Mouse (Mus musculus) C2C12 (cell line): ENCODE measurements around the gene Alg1. TPM values are rescaled to one million over a fixed set of nuclear protein-coding genes. Genes with fewer than 3 reads are reported as not detected.
A peak's percentile ranks its signal among the peaks of the same experiment; 100 is the strongest.

ENCODE experiments used
- H3K27me3 ChIP-seq: one replicate; pipeline ENCODE4 v1.6.1; 2011; ENCODE audit not compliant: control insufficient read depth, insufficient read depth, insufficient read length
- H3K36me3 ChIP-seq: one replicate; pipeline ENCODE4 v1.6.1; 2011; ENCODE audit not compliant: control insufficient read depth, insufficient read depth
- H3K4me3 ChIP-seq: one replicate; pipeline ENCODE4 v1.5.1; 2011; ENCODE audit warnings: mild to moderate bottlenecking, control low read depth; ENCODE audit not compliant: poor library complexity, insufficient read depth, severe bottlenecking
- H3K79me2 ChIP-seq: one replicate; pipeline ENCODE4 v1.6.1; 2011; ENCODE audit not compliant: control insufficient read depth, insufficient read depth
- H3K79me3 ChIP-seq: one replicate; pipeline ENCODE4 v1.6.1; 2011; ENCODE audit warnings: low read depth, control low read depth
- H3ac ChIP-seq: one replicate; pipeline ENCODE3; 2011; ENCODE audit warnings: low read depth; ENCODE audit not compliant: control insufficient read depth, insufficient read length
- CEBPB ChIP-seq: IDR thresholded peaks from one replicate; pipeline ENCODE4 v1.6.1; 2011; ENCODE audit warnings: low read depth, mild to moderate bottlenecking, control low read depth, moderate library complexity
- CTCF ChIP-seq: IDR thresholded peaks from one replicate; pipeline ENCODE4 v1.5.1; 2011; ENCODE audit not compliant: control insufficient read depth, insufficient read depth, insufficient read length
- FOSL1 ChIP-seq: IDR thresholded peaks from one replicate; pipeline ENCODE4 v1.8.0; 2011; ENCODE audit warnings: mild to moderate bottlenecking, low read length; ENCODE audit not compliant: poor library complexity, insufficient read depth, severe bottlenecking
- MAX ChIP-seq: IDR thresholded peaks from one replicate; pipeline ENCODE4 v1.6.1; 2011; ENCODE audit warnings: mild to moderate bottlenecking, control low read depth
- MYOD1 ChIP-seq: IDR thresholded peaks from one replicate; pipeline ENCODE4 v1.6.1; 2011; ENCODE audit warnings: low read depth; ENCODE audit not compliant: control insufficient read depth, insufficient read length
- MYOG ChIP-seq: IDR thresholded peaks from one replicate; pipeline ENCODE4 v1.6.1; 2011; ENCODE audit not compliant: control insufficient read depth, insufficient read length; ENCODE audit errors: extremely low read depth
- USF1 ChIP-seq: IDR thresholded peaks from one replicate; pipeline ENCODE4 v1.6.1; 2011; ENCODE audit warnings: low read depth, mild to moderate bottlenecking, control low read depth, moderate library complexity
- polyA plus RNA-seq: library from polyadenylated mRNA; unstranded; fragments of >200 nt; fragmentation: generic; extraction: Trizol; gene quantifications from one replicate; pipeline ENCODE4 v1.2.1, GENCODE M21; 2012; ENCODE audit warnings: missing spikeins

The Alg1 gene
- polyA plus RNA-seq, 1 experiment, result 37.7 TPM

DNA sequence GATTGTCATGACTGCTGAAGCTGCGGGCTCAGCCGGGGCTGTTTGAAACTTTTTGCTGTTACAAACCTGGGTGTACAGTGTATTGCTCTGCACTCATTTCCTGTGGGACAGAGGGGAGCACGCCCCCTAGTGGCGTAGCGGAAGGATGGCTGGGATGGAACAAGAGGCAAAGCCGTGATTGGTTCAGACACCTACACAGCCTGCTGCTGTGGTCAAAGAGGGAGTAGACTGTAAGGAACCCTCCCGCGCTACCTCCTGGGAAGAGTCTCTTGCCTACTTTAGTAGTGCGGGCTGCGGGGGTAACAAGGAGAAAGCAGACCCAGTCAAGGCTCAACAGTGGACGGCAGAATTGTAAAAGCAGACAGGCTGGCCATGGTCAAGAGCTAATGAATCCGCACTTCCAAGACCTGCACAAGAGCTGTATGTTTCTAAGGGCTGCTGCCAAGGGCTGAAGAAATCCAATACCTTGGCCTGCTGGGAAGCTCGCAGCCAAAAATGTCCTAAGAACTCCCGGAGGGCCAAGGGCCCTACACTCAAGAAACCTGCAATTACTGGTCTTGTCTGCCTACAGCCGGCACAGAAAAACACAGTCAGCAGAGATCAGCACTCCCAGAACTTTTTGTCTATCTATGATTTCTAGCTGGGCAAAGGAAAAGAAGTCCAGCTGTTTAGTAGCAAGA is 21.1 kb downstream of the Alg1 start:
- TF ChIP-seq MAX (no peak), USF1 (no peak), CTCF (peak; percentile 90), MYOD1 (no peak), MYOG (no peak), CEBPB (no peak)
- peaks cover 8% of the 10 kb centered on the region for H3K79me2 ChIP-seq
- peak overlapping the region; percentile 44 for H3K4me3 ChIP-seq
- peaks cover 11% of the 10 kb centered on the region for H3K36me3 ChIP-seq
- no peaks in the 10 kb centered on the region for H3K27me3 ChIP-seq
- H3ac ChIP-seq, result peak overlapping the region; percentile 57
- H3K79me3 ChIP-seq, result no peaks in the 10 kb centered on the region

DNA sequence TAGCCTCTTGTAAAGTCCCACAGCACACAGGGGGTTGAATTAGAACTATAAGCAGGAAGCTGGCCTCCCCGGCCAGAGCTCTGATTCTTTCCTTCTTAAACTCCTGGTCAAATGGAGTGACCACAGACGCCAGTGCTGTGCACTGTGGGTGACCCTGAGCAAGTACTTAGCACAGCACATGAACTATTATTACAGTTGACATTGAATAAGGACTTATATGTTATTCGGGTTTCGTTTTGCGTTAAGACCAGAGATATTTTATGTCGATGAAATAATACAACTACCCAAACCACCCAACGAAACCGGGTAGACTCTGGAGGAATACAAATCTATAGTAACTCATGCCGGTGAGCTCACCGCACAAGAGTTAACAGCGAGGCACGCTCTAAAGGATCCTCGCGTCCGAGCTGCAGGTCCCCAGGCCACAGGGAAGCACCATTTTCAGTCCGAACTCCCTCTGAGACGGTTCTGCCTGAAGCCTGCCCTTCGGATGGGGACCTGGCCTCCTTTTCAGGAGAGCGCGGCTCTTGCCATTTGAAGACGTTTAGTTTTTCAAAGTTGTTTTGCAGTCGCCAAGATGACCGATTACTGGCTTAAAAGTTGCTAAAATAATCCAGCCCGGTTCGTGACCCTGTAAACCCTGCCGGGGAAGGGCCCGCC is 21.8 kb downstream of the Alg1 start:
- peaks cover 8% of the 10 kb centered on the region for H3K79me2 ChIP-seq
- H3K79me3 ChIP-seq, result no peaks in the 10 kb centered on the region
- peaks cover 9% of the 10 kb centered on the region for H3K36me3 ChIP-seq
- peak overlapping the region; percentile 79 for H3ac ChIP-seq
- H3K4me3 ChIP-seq, result peak overlapping the region; percentile 44
- no peak for TF ChIP-seq USF1
- no peak for TF ChIP-seq MYOG
- no peak for TF ChIP-seq MYOD1
- no peak for TF ChIP-seq FOSL1
- TF ChIP-seq CEBPB, result no peak
- TF ChIP-seq MAX, result no peak
- TF ChIP-seq CTCF, result no peak
- no peaks in the 10 kb centered on the region for H3K27me3 ChIP-seq

DNA sequence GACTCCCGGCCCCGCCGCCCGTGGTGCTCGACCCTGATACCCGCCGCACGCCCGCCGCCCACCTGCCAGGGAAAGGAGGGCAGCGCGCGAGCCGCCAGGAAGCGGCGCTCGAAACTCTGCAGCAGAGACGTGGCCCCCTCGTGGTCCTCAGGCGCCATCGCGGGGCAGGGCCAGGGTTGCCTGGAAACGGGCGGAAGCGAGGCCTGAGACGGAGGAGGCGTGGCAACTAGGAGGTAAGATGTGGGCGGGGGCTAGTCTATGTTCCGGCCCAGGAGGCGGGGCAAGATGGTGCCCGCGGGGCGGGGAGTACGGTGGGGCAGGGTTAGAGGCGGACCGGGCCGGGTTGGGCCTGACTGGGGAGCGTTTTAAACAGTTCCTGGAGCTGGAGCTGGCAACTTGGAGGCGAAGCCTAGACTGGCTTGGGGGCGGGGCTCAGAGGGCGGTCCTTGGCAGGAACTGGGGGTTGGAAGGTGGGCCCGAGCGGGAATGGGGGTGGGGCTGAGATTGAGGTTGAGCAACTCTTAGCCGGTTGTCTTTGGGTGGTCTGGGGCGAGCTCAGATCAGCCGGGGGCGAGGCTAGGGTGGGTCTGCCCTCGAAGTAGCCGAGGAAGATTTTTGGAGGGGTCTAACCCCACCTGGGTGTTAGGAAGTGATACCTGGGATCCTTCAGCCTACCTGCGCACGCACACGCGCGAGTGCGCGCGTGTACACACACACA is 22.5 kb downstream of the Alg1 start, which contains the start of gene Eef2kmt:
Eef2kmt (minus strand) TSS at position 205 of the 718 bp plus-strand sequence.
- no peak for TF ChIP-seq MYOG
- TF ChIP-seq CTCF, result peak; percentile 64
- no peak for TF ChIP-seq USF1
- peak; percentile 23 for TF ChIP-seq CEBPB
- TF ChIP-seq MAX, result peak; percentile 45
- TF ChIP-seq MYOD1, result no peak
- no peak for TF ChIP-seq FOSL1
- Histone ChIP-seq H3K27me3 (no peaks in the 10 kb centered on the region), H3K79me2 (peaks cover 8% of the 10 kb centered on the region), H3ac (peak within 1 kb of the TSS; percentile 79), H3K36me3 (peaks cover 2% of the 10 kb centered on the region), H3K79me3 (no peaks in the 10 kb centered on the region), H3K4me3 (peak within 1 kb of the TSS; percentile 44)

DNA sequence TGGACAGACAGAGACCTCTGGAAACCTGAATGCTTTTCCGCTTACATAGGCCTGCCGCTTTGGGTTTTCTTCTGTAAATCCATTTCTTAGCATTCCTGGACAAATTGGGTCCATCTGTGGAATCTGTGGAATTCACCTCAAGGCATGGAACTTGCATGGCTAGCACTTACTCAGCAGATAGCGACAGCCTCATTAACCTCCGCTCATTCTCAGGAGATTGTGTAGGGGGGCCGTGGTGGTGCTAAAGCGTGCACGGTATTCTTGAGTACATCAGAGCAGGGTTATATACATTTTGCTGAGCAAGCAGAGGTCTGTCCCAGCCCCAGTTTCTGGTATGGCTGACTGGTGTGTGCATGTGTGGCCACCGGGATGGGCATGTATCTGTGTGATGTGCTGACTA is 29.7 kb downstream of the Alg1 start:
- Histone ChIP-seq H3K79me2 (no peaks in the 10 kb centered on the region), H3K36me3 (no peaks in the 10 kb centered on the region), H3K4me3 (no peak overlapping the region), H3K27me3 (no peaks in the 10 kb centered on the region), H3K79me3 (no peaks in the 10 kb centered on the region), H3ac (no peak overlapping the region)
- TF ChIP-seq MYOD1, result no peak

DNA sequence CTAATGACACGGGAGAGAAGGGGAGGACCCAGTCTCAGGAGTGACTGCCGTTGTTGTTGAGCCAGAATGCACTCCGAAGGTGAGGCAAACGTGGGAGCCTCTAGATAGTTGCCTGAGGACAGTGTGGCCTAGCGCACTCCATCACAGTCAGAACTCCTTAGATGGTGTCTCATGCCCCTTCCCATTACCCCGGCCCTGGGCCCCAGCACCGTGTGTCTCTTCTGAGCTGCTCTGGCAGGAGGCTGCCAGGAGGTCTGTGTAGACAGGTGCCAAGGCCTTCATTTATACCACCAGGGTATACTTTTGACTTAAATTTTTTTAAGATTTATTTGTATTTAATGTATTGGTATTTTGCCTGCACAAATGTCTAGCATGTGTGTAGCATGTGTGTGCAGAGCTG is 30.5 kb downstream of the Alg1 start:
- Histone ChIP-seq H3K79me3 (no peaks in the 10 kb centered on the region), H3K4me3 (no peak overlapping the region), H3K27me3 (no peaks in the 10 kb centered on the region), H3ac (no peak overlapping the region), H3K79me2 (no peaks in the 10 kb centered on the region), H3K36me3 (no peaks in the 10 kb centered on the region)
- TF ChIP-seq MYOG (no peak), MAX (no peak), CEBPB (no peak), CTCF (no peak), MYOD1 (no peak), FOSL1 (no peak), USF1 (no peak)
